Mouse (Mus musculus) liver, postnatal 0 days (tissue): ENCODE measurements around the gene Nom1.

Source experiments
- CTCF ChIP-seq: sonication (generic); IDR thresholded peaks from 2 replicates; pipeline ENCODE4 v1.5.1; 2016; ENCODE audit warnings: antibody characterized with exemption, low read depth
- EP300 ChIP-seq: IDR thresholded peaks from 2 replicates; pipeline ENCODE4 v1.6.1; 2016; ENCODE audit warnings: antibody characterized with exemption, low read depth, mild to moderate bottlenecking

DNA sequence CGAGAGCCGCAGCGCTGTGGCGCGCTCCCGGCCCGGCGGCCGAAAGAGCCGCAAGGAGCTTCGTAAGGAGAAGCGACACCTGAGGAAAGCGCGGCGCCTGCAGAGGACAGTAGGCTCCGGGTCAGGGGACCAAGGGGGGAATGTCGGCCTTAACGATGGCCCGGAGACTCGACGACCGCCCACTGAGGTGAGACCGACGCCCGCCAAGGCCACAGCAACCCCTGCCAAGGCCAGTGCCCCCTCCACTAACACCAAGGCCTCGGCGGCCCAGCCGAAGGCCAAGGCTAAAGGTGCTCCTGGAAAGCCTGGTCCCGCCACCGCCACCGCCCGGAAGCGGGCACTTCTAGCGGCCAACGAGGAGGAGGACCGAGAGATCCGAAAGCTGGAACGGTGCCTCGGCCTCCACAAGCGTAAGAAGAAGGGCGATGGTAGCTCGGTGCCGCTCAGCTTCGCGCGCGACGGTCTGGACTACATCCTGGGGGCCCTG, 451 bp downstream of the Nom1 start:
- no peak for TF ChIP-seq CTCF
- TF ChIP-seq EP300 = no peak
